Mouse (Mus musculus): ENCODE data around the gene Iqcm.

DNA sequence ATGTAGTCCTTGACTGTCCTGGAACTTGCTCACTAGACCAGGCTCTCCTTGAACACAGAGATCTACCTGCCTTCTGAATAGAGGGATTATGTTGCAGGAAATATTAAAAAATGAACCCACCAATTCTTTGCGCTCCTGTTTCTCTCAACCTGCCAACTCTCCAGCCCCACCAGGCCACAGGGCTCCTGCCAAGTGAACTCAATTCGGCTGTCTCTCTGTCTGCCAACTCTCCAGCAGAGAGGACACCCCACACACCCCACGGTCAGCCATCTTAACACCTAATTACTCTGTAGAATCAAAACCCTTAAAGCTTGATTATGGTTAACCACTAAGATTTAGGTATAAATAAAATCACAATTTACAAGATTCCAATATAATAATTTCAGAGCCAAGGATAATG, 298.1 kb downstream of the Iqcm start:
- TF ChIP-seq POLR2A (IDR thresholded peaks at IDR 0.05; ENCODE audit: borderline replicate concordance, low read depth, low read length) (no peak), CTCF (IDR thresholded peaks at IDR 0.05; ENCODE audit: low read depth, low read length) (no peak)

Measured in bone marrow macrophage, adult 2 months (primary cell).